Mouse (Mus musculus): ENCODE data around the gene Epha7.

DNA sequence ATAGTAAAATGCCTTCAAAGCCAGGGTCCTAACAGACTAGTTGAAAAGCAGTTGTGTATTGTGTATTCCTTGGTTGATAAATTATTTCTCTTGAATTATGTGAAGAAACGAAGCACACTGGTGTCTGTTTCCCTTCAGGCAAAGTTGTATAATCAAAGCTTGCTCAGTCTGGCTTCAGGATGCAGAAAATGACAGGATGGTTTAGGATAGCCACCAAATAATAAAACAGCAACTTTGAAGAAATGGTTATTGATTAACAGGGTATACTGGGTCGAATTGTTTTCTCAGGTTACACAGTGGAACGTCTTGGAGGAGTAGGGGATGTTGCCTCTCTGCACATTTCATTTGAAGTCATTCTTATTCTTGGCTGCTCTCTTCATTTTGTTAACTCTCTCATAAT is 77.2 kb downstream of the Epha7 start:
- TF ChIP-seq CTCF (conservative IDR thresholded peaks at IDR 0.05 in 1 of 2, IDR thresholded peaks at IDR 0.05 in 1 of 2; ENCODE audit: low read depth in 2 of 2, low read length in 2 of 2) (no peak), POLR2A (IDR thresholded peaks at IDR 0.05; ENCODE audit: low read depth, low read length) (no peak), ZKSCAN1 (IDR thresholded peaks at IDR 0.05; ENCODE audit: borderline replicate concordance, low read depth, low read length) (no peak), HCFC1 (IDR thresholded peaks at IDR 0.05; ENCODE audit: low read depth, low read length) (no peak), RAD21 (IDR thresholded peaks at IDR 0.05; ENCODE audit: low read depth, low read length) (no peak), POLR2AphosphoS2 (IDR thresholded peaks at IDR 0.05; ENCODE audit: low read depth, low read length) (no peak), CHD1 (IDR thresholded peaks at IDR 0.05; ENCODE audit: low read depth, low read length) (no peak), CHD2 (IDR thresholded peaks at IDR 0.05; ENCODE audit: low read length) (no peak), JUND (conservative IDR thresholded peaks at IDR 0.05; ENCODE audit: low read depth, low read length) (no peak), TCF12 (IDR thresholded peaks at IDR 0.05; ENCODE audit: low read depth, low read length) (no peak)

Data from CH12.LX (cell line).